Mouse (Mus musculus) brain, adult 2 months (tissue): Measurements from ENCODE around the gene Pnpla2.
"Not testable (repeated sequence)": the region's sequence is repeated elsewhere in the genome, so short reads cannot be mapped to it uniquely, and the experiment has no call there.

ENCODE experiments used
- DNase-seq: peaks from one replicate; pipeline ENCODE4 v3.0.0; 2011; ENCODE audit warnings: low read depth, low spot score

The Pnpla2 gene

DNA sequence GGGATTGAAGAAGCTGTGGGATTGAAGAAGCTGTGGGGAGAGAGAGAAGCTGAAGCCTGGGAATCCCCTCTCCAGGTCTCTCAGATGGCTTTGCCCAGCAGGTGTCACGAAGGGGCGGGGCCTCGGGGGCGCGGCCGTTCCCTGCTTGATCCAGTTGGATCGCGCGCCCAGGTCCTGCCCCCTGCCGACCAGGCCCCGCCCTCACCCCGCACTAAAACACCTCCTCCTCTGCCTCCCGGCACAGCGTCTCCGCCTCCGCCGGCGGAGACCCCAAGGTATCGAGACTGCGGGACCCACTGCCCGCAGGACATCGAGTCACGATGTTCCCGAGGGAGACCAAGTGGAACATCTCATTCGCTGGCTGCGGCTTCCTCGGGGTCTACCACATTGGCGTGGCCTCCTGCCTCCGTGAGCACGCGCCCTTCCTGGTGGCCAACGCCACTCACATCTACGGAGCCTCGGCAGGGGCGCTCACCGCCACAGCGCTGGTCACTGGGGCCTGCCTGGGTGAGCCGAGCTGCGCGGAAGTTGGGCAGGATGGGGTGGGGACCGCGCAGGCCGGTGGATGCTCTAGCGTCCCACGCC lies at the start of gene Pnpla2:
Gene Pnpla2, plus strand, starts transcription at position 232 of the 585 bp plus-strand sequence.
- DNase-seq = peak; percentile 94

DNA sequence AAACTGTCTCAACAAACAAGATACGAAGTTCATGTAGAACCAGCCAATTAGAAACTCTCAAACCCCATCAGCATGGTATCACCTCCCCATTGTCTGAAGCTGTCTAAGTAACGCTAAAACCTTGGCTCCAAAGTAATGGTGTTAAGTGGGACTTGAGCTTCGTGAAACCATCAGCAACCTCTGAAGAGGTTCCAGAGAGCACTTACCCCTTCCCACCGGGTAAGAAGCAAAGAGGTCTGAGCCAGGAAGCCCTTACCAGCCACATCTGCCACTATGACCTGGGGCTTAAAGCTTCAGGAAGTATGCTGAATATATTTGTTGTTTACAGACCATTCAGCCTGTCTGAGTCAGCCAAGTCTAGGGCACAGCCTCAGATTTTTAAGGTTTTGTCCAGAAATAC lies 49.5 kb upstream of the Pnpla2 start:
- DNase-seq = no peak

DNA sequence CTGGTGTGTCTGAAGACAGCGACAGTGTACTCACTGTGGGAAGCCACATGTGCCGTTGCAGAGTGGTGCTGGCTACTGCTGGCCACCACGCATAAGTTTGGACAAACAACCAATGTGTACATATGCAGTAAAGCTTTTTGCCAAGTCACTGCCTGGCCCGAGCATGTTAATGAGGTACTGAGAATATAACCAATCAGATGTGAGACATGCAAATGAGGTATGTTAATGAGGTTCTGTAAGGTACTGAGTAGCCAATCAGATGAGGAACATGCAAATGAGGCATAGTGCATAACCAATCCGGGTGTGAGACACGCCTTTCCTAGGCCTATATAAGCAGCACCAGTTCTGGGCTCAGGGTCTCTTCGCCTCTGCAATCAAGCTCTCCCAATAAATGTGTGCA lies 47.3 kb upstream of the Pnpla2 start:
- DNase-seq = not testable (repeated sequence)

DNA sequence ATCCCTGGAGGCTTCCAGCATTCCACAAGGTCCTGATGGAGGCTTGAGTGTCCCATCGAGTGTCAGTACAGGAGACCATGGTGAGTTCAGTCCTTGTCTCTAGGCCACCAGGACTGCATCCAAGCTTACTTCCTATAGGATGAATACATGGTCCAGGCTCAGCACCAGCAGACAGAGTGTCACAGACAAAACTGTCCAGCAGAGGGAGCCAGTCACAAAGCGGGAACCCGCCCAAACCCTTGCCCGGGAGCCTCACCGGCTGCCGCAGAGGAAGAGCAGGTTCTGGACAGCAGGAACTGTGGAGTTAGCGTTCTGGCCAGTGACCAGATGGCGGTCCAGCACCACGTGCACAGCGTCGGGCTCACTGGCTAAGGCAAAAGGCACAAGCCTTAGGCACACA lies 46.2 kb upstream of the Pnpla2 start:
- peak; percentile 95 for DNase-seq

DNA sequence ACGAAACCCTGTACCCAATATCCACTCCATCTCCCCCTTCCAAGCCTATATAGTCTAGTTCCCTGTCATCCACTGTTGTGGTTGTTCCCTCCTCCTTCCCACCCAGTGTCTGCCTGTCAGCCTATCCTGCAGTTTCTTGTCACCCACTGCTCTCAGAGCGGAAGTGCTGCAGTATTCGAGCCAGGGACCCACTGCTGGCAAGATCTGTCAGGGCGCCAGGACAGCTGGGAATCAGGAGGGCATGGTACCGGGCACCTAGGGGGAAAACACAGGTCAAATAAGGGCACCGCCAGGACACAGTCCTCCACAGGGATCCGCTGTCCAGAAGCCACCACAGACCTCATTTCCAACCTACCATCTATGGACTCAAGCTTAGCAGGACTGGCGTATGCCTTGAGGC lies 44.4 kb upstream of the Pnpla2 start:
- peak; percentile 15 for DNase-seq

DNA sequence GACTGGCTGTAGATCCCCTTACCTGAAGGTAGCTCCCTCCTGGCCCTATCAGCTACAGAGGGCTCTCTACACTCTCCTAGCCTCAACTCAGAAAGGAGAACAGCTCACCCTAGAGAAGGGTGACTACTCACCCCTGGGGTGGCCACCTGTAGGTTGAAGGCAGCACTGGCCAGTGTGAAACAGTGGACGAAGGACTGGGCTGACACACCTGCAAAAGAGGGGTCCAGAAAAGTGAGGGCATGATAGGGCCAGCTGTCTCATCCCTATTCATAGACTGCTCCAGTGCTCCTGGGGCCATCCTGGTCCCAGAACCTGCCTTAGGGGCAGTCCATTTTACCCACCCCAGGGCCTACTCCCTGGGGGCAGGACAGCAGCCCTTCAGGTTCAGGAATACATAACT lies 43.3 kb upstream of the Pnpla2 start:
- DNase-seq = no peak

DNA sequence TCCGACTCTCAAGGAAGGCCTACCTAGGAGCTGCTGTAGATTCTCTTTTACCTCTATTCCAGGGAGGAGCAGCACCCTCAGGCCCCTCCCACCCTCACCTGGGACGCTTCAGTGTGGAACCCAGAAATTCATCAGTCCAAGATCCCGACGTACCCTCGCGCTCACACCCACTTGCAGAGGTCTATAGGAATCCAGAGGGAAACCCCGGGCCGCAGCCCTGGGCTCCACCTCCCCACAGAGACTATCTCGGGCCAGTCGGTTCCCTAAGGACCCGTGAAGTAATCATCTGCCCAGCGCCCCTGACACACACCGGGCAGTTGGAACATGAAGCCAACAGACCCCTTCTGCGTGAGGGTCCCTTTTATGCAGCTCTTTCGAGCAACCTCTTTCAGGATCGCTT lies 41.7 kb upstream of the Pnpla2 start:
- peak; percentile 26 for DNase-seq

- peak; percentile 99 for DNase-seq
Measured at GRCm38 (mm10) chr7:141413809-141414584, 41.0 kb upstream of the Pnpla2 start, which contains the start of gene Gatd1. Gatd1 (minus strand) TSS chr7:141414136.

- DNase-seq = no peak
Measured at GRCm38 (mm10) chr7:141416144-141416841, 38.7 kb upstream of the Pnpla2 start.

DNA sequence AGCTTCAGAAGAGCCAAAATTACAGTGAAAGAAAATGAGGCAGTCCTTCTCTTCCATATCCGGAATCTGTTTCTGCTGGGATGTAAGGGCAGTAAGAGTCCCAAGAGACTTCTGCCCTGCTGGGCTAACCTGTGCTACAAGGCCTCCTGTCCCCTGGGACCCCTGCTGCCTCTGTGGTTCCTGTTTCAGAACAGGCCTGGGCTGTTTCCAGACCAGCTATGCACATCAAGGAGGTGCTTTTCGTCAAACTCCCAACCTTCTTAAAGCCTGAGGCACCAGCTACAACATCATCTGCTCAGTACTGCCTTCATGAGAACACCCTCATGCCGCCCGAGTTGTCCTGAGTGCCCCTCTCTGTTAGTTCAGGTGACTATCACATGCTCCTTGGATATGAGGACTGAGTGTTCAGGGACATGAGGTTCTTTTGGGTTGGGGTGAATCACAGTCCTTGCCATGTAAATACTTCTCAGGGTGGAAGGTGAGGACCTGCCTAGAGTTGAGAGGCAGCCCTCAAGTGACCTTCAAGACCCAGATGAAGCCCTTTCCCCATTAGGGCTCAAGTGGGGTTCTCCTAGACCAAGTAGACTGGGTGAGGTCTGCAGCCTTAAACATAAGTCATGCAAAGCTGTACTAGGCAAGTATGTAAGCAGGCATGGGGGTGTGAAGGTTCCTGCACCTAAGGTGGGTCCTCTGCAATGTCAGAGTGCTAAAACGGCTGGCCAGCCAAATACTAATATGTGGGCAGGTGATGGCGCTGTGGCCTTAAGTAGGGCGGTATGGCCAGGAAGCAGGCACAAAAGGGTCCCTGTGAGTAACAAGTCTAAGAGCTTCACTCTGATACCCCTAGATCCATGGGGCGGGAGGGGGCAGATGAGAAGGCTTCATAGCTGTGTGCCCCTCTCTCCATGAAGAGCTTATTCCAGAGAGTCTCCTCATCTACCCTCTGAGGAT lies 37.0 kb upstream of the Pnpla2 start:
- DNase-seq = no peak

GRCm38 (mm10) chr7:141418970-141419369 lies 36.0 kb upstream of the Pnpla2 start:
- peak; percentile 71 for DNase-seq

- DNase-seq = no peak
Measured at GRCm38 (mm10) chr7:141420030-141420702, 34.8 kb upstream of the Pnpla2 start.

- DNase-seq = no peak
Measured at GRCm38 (mm10) chr7:141423811-141424210, 31.2 kb upstream of the Pnpla2 start.

DNA sequence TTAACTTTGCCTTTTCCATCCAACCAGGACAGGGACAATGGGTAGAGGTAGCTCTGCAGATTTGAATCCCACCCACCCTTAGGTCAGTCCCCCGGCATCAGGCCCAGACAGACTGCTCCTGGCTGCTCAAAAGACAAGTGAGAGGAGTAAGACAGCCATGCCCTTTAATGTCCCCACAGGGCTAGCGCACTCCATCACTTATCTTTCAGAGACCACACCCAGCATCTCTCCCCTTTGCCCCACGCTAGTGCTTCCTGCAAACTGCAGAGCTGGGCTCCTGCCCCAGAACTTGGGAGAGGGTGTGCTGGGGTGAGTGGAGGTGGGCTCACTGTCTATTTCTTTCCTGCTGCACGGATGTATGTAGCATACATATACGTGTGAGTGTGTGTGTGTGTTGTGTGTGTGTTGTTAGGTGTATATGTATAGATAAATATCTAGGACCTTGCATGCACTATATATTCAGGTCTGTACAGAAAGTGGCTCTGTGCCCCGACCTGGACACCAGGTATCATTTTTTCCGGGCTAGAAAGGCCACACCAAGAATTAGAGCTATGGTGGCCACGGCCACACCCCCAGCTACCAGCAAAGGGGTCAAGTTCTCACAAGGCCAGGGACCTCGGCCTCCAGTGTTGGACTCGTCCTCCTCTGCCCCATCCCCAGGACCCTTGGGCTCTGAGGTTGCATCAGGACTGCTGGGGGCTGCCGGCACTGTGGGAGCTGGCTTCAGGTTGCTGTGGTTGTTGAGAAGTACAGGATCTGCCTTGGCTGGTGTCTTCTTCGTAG lies 27.9 kb upstream of the Pnpla2 start:
- DNase-seq = no peak

GRCm38 (mm10) chr7:141428701-141429100 lies 26.3 kb upstream of the Pnpla2 start:
- DNase-seq = no peak

DNA sequence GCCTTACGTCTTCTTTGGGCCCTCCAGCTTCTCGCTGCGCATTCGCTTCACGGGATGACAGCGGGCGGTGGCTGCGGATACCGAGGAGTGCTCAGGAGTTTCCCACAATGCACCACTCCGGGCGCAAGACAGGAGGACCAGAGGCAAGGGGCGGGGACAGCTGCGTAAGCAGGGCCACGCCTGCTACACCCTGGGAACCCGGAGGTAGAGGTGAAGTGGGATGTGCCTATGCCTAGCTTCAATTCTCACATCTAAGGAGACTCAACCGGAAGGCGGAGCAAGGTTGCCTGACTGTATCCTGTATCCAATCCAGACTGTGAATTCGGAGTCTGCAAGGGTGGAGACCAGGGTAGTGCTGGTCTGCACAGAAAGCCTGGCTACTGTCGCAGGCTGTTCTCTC lies 25.7 kb upstream of the Pnpla2 start, which contains the start of gene Cend1:
Gene Cend1, minus strand, starts transcription at position 182 of the 400 bp plus-strand sequence.
- peak; percentile 99 for DNase-seq

GRCm38 (mm10) chr7:141429840-141430584 lies 25.0 kb upstream of the Pnpla2 start:
- no peak for DNase-seq

DNA sequence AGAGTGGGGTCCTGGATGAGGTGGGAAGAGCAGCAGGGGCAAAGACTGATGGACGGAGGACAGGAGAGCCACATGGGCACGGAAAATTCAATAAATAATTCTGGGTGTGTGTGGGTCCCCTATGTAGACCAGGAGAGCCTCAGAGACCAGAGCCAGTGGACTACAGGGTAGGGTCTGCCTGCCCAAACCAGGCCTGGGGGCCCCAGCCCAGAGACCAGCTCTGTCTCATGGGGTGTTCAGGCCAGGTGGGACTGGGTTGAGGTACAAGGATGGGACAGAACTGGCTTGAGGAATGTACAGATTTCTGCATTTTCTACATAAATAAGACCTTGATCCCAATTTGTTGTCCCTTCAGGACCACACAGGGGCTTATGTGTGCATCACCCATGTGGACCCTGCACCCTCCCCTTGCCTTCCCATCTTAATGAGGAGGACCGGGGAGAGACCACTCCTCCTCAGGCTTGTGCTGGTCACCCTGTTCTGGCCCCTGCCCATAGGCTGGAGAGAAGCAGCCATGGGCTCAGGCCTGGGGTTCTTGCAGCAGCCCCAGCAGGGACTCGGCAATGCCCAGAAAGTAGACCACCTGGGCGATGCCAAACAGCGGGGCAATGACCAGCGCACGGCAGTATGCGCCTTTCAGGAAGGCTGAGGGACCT lies 24.3 kb upstream of the Pnpla2 start:
- no peak for DNase-seq
